Mouse (Mus musculus): ENCODE data around the gene Ptprm. TPM values are rescaled to one million over a fixed set of nuclear protein-coding genes. Genes with fewer than 3 reads are reported as not detected.
A peak's percentile ranks its signal among the peaks of the same experiment; 100 is the strongest.

Gene Ptprm
- polyA plus RNA-seq, 1 experiment from 2014 or later: 12.4 TPM

DNA sequence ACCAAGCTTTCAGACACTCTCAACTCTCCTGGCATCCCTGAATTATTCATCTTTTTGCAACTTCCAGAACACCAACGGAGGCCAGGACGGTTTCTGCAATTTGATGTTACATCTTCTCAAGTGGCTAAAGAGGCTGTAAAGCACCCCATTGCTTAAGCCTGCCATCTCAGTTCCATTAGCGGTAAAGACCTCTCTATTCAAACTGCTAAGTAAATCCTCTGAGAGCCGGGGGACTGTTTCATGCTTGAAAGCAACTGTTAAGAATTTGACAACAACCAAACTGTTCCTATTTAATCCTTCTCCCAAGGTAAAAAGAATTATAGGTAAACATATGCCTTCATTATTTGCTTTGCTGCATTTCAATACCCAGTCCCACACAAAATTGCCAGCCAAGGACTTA, 51.7 kb downstream of the Ptprm start:
- Histone ChIP-seq H3K4me3 (replicated peaks) (no peak overlapping the region), H3K36me3 (no peaks in the 10 kb centered on the region), H3K9me3 (0 out of 2 replicates have a peak, but pooled peaks cover 4% of the 10 kb centered on the region), H3K27me3 (replicated peaks) (no peaks in the 10 kb centered on the region), H3K4me2 (no peak overlapping the region), H3K9ac (no peak overlapping the region), H3K4me1 (0 out of 2 replicates have a peak, but pooled peaks cover 6% of the 10 kb centered on the region), H3K27ac (no peak overlapping the region)
- 62% methylated on average over 4 of the region's 4 CpGs for WGBS
- ATAC-seq (ENCODE audit: insufficient read depth, low FRiP score, low read depth): no peak

DNA sequence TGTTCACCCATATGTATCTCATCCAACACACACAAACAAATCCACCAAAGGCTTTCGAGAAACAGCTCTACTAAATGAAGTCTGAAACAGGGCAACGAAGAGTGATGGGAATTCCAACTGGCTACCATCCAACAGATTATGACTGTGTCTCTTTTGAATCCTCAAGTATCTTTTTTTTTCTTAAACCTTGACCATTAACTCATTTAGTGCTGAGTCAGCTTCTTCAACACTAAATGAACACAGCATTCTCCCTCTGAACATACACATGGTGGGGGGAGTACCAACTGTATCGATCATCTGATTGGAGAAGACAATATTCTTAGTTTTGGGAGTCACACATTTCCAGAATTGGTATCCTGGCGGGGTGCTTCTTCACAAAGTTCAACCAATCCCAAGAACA, 52.2 kb downstream of the Ptprm start:
- H3K36me3 ChIP-seq: no peaks in the 10 kb centered on the region
- no peak for ATAC-seq (ENCODE audit: insufficient read depth, low FRiP score, low read depth)
- H3K4me2 ChIP-seq: no peak overlapping the region
- H3K9ac ChIP-seq: no peak overlapping the region
- no peaks in the 10 kb centered on the region for H3K27me3 ChIP-seq (replicated peaks)
- H3K9me3 ChIP-seq: no peaks in the 10 kb centered on the region
- H3K4me3 ChIP-seq (replicated peaks): no peak overlapping the region
- 80% methylated on average over 4 of the region's 4 CpGs for WGBS
- H3K4me1 ChIP-seq: 0 out of 2 replicates have a peak, but pooled peaks cover 6% of the 10 kb centered on the region
- H3K27ac ChIP-seq: no peak overlapping the region

DNA sequence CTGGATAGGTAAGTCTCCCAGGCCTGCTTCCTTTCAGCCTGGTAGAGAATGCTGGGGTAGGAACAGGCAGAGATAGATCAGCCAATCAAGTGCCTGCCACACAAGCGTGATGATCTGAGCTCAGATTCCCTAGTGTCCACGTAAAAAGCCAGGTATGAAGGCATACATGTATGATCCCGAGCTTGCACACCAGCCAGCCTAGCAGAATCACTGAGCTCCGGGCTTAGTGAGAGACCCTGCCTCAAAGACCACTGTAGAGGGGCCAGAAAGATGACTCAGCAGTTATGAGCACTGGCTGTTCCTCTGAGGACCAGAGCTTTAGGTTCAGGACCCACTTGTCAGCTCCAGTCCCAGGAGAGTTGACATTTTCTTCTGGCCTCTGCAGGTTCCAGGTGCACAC, 52.9 kb downstream of the Ptprm start:
- no peak overlapping the region for H3K9ac ChIP-seq
- 92% methylated on average over 4 of the region's 4 CpGs for WGBS

DNA sequence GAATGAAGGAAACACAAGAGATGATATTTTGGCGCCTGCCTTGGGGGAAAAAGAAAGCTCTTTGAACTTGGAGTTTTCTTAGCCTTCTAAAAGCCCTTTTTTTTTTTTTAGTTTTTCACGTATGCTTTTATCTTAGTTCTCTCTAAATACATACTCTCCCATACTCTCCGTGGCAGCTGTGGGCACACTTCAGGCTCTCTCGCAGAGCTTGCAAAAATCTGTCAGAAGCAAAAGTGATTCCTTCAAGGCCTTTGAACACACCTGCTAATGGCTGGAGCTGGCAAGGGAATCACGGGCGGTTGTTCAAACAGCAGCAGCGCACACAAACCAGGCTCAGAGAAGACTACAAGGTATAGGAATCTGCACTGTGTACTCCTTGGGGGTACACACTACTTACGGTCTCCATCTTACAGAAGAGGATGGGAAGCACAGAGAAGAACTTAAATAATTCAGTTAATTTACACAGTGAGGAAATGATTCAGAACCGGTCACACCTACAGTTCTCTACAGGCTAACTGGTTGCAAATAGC, 55.9 kb downstream of the Ptprm start:
- Histone ChIP-seq H3K4me3 (replicated peaks) (no peak overlapping the region), H3K9me3 (no peaks in the 10 kb centered on the region), H3K27me3 (replicated peaks) (no peaks in the 10 kb centered on the region), H3K36me3 (no peaks in the 10 kb centered on the region), H3K9ac (no peak overlapping the region), H3K27ac (no peak overlapping the region), H3K4me1 (no peaks in the 10 kb centered on the region), H3K4me2 (no peak overlapping the region)
- 47% methylated on average over 9 of the region's 9 CpGs for WGBS
- peak; percentile 56; the same call in 1 of the 2 replicates for ATAC-seq (ENCODE audit: insufficient read depth, low FRiP score, low read depth)

More for the DNA sequence above, 52.9 kb downstream of the Ptprm start:
- no peak for ATAC-seq (ENCODE audit: insufficient read depth, low FRiP score, low read depth)
- Histone ChIP-seq H3K36me3 (no peaks in the 10 kb centered on the region), H3K4me3 (replicated peaks) (no peak overlapping the region), H3K27me3 (replicated peaks) (no peaks in the 10 kb centered on the region), H3K4me1 (0 out of 2 replicates have a peak, but pooled peaks cover 6% of the 10 kb centered on the region), H3K4me2 (no peak overlapping the region), H3K27ac (no peak overlapping the region), H3K9me3 (no peaks in the 10 kb centered on the region)

DNA sequence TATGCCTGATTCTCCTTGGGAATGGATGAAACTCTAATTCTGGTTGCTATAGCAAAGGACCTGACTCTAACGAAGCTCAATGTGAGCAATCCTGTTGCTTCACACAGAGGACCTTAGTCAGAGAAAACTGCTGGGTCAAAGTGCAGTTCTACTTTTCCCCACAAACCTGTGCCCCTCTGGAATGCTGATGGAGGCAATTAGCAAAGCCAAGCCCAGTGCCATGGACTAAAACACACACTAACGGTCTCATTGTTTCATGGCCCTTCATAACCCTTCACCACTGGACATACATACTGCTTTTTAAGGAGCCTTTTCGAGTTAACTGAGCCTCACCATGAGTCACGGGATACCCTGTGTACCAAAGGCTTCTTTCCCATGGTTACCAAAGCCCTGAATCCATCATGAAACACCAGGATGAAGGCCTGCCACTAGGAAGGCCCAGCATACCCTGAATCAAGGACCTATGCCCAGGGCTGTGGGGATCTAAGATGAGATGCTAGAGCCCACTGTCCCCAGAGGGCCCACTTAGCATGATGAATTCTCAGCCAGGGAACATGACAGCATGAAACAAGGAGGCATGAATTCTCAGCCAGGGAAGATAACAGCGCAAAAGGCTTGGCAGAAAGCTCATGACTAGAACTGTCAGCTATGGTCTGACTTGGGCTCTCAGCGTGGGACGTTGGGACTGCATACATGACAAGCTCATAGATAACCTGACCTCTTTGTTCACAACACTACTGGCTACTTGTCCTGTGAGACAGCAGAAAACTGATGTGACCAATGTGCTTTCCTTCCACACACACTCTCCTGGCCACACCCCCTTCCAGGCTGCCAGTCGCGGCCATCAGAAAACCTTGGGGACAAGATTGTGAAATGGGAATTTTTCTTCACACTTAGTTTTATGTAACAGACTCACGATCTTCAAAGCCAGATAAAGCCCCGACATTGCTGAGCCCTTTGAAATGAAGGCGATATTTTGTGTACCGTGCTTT, 57.4 kb downstream of the Ptprm start:
- H3K4me3 ChIP-seq (replicated peaks): no peak overlapping the region
- no peak overlapping the region for H3K27ac ChIP-seq
- WGBS: 80% methylated on average over 13 of the region's 13 CpGs
- H3K9ac ChIP-seq: no peak overlapping the region
- no peaks in the 10 kb centered on the region for H3K27me3 ChIP-seq (replicated peaks)
- H3K9me3 ChIP-seq: no peaks in the 10 kb centered on the region
- no peak for ATAC-seq (ENCODE audit: insufficient read depth, low FRiP score, low read depth)
- H3K36me3 ChIP-seq: no peaks in the 10 kb centered on the region
- H3K4me1 ChIP-seq: no peaks in the 10 kb centered on the region
- H3K4me2 ChIP-seq: no peak overlapping the region

DNA sequence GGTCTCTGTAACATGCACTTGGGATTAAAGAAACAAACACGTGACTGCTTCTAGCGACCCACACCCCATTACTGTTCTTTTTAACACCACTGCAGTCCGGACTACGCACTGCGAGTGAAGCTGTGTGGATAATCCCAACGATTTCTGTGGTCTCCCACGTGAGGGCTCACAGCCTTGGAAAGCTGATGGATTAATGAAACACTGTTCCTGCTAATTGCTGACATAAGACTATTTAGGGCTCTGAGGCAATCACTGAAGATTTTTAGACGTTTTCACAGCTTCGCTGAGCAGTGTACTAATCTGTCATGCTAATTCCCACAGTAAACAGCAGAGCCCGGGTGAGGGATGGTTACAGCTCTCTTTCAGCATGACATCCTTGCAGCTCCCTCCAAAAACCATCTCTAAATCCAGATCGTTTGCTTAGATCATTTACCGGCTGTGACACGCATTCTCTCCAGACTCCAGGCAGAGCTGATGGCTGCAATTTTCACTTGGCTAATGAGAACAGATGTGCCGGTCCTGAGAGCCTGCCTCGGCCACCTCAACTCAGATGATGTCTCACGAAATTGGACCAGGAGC, 63.5 kb downstream of the Ptprm start:
- Histone ChIP-seq H3K27ac (no peak overlapping the region), H3K9me3 (no peaks in the 10 kb centered on the region), H3K9ac (no peak overlapping the region), H3K36me3 (no peaks in the 10 kb centered on the region), H3K4me3 (replicated peaks) (no peak overlapping the region), H3K4me2 (peak overlapping the region; percentile 40), H3K27me3 (replicated peaks) (no peaks in the 10 kb centered on the region), H3K4me1 (no peaks in the 10 kb centered on the region)
- 23% methylated on average over 16 of the region's 16 CpGs for WGBS
- no peak for ATAC-seq (ENCODE audit: insufficient read depth, low FRiP score, low read depth)

DNA sequence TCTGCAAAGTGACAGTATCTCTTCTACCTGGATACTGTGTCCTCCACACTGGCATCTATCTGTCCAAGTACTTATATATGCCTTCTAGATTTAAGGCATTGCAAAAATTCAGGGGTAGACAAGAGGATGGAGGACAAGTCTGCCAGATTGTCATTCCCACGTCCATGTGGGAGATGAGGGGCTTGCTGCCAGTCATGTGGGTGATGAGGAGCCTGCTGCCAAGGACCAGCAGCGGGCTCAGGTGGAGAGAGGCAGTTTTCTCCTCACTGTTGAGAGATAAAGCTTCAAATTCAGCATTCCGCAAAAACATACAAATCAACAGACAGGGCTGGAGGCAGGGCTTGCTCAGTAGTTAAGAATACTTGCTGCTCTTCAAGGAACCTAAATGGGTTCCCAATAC, 66.8 kb downstream of the Ptprm start:
- Histone ChIP-seq H3K27ac (no peak overlapping the region), H3K27me3 (replicated peaks) (no peaks in the 10 kb centered on the region), H3K4me3 (replicated peaks) (no peak overlapping the region), H3K36me3 (no peaks in the 10 kb centered on the region), H3K9ac (no peak overlapping the region), H3K4me2 (no peak overlapping the region), H3K9me3 (no peaks in the 10 kb centered on the region), H3K4me1 (no peaks in the 10 kb centered on the region)
- no peak for ATAC-seq (ENCODE audit: insufficient read depth, low FRiP score, low read depth)
- WGBS: 75% methylated on average over 3 of the region's 3 CpGs

DNA sequence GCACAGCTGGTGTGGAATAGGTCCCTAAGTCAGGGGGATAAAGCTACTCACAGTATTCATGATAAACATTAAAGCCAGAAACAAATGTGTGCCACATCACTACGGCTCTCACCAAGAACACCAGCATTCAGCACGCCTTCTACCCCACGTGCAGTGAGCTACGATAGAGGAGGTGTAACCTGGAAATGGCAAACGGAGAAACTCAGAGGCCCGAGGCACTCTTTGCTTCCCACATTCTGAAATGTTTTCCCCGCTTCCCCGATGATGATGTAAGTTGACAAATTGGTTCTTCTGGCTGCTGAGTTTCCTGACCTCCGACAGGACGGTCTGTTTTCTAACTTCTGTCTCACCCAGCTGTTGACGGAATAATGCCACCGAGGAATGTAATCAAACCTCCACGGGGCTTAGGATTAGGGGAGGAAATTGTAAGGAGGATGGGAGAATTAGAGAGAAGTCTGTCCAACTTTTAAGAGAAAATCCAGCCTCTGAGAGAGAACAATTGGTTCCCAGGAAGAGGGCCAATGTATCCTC, 72.6 kb downstream of the Ptprm start:
- Histone ChIP-seq H3K4me1 (0 out of 2 replicates have a peak, but pooled peaks cover 4% of the 10 kb centered on the region), H3K36me3 (no peaks in the 10 kb centered on the region), H3K9me3 (no peaks in the 10 kb centered on the region), H3K4me2 (no peak overlapping the region), H3K9ac (no peak overlapping the region), H3K4me3 (replicated peaks) (no peak overlapping the region), H3K27me3 (replicated peaks) (no peaks in the 10 kb centered on the region), H3K27ac (no peak overlapping the region)
- 17% methylated on average over 13 of the region's 13 CpGs for WGBS
- ATAC-seq (ENCODE audit: insufficient read depth, low FRiP score, low read depth): no peak

DNA sequence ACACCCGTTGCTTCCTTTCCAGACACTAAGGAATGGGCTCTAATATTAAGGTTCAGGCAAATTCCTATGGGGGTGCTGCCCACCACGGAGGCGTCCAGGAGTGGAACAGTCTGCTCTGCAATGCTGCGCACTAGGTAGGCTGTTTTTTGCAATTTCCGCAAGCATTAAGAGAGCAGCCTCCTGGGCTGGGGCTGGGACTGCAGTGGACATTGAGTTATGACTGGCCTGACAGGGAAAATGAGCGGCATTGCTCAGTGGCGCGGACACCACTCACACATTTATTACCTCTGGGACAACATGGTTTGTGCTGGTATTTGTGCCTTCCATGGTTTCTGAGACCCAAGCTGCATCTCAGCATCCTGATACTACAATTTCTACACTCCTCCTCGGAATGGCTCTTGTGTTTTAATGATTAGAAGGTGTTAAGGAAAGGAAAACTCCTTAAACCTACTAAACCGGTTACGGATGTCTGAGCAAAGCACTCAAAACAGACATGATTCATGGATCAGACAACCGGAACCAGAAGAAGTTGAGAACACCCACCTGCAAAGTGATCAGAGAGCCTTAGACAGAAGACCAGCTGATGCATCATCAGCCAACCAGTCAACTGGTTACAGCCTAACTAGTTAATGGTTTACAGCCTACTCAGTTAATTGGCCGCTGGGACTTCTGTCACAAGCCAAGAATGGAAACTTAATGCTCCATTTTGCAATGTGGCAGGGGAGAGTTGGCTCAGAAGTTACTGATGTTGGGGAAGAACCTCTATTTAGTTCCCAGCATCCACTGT, 76.9 kb downstream of the Ptprm start:
- Histone ChIP-seq H3K4me1 (0 out of 2 replicates have a peak, but pooled peaks cover 4% of the 10 kb centered on the region), H3K36me3 (no peaks in the 10 kb centered on the region), H3K9ac (no peak overlapping the region), H3K27ac (no peak overlapping the region), H3K4me3 (replicated peaks) (no peak overlapping the region), H3K9me3 (no peaks in the 10 kb centered on the region), H3K27me3 (replicated peaks) (no peaks in the 10 kb centered on the region), H3K4me2 (no peak overlapping the region)
- ATAC-seq (ENCODE audit: insufficient read depth, low FRiP score, low read depth): no peak
- WGBS: 86% methylated on average over 13 of the region's 13 CpGs

DNA sequence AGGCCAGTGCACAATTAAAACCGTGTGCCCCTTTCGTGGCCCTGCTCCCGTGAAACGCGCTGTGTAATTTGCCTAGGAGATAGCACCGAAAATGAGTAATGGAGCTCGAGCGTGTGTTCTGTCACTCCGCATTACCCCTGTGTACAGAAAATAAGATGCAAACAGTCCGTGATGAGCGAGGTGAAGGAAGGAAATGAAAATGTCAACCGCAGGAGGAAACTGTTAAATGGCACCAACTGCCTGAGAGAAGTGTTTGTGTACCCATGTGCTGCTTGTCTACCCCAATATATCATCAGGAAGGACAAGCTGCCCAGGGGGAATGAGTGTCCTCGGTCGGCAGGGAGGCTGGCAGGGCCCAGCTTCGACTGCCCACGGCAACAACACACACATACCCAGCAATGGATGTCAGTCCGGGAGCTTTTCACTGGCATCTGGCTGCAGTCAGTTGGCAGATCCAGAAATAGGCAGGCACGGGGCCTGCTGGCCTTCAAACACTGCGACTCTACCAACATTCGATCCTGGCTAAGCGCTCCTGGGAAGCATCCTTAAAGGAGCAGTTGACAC, 79.6 kb downstream of the Ptprm start:
- H3K4me2 ChIP-seq: no peak overlapping the region
- 56% methylated on average over 21 of the region's 21 CpGs for WGBS
- ATAC-seq (ENCODE audit: insufficient read depth, low FRiP score, low read depth): no peak
- no peaks in the 10 kb centered on the region for H3K9me3 ChIP-seq
- H3K4me3 ChIP-seq (replicated peaks): no peak overlapping the region
- H3K9ac ChIP-seq: no peak overlapping the region
- H3K27me3 ChIP-seq (replicated peaks): no peaks in the 10 kb centered on the region
- no peaks in the 10 kb centered on the region for H3K4me1 ChIP-seq
- no peak overlapping the region for H3K27ac ChIP-seq
- H3K36me3 ChIP-seq: no peaks in the 10 kb centered on the region

DNA sequence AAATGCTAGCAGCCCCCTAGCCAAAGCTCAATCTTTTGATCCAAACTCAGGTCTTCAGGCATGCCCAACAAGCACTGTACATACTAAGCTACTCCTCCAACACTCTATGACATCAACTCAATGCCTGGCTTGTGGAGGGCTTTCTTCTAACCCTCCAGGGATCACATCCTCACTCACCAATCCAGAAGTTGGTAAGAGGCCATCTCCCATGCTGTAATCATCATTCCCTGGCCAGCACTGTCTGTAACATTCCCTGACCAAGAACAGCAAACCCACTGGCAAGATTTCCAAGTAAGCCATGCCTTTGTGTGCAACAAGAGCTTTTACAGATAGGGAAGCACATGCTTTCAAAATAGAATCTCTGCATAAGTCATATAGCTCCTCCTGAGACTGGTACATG, 81.3 kb downstream of the Ptprm start:
- no peak overlapping the region for H3K4me3 ChIP-seq (replicated peaks)
- no peak overlapping the region for H3K4me2 ChIP-seq
- H3K36me3 ChIP-seq: no peaks in the 10 kb centered on the region
- ATAC-seq (ENCODE audit: insufficient read depth, low FRiP score, low read depth): no peak
- no peaks in the 10 kb centered on the region for H3K9me3 ChIP-seq
- no peak overlapping the region for H3K27ac ChIP-seq
- no peaks in the 10 kb centered on the region for H3K4me1 ChIP-seq
- H3K9ac ChIP-seq: no peak overlapping the region
- no peaks in the 10 kb centered on the region for H3K27me3 ChIP-seq (replicated peaks)

Data from stomach, embryonic 15.5 days (tissue).